Mouse (Mus musculus): Measurements from ENCODE around the gene Atp6v1g3.

Atp6v1g3 gene

GRCm38 (mm10) chr1:138289455-138290425, 16.2 kb downstream of the Atp6v1g3 start:
- no peak for DNase-seq (ENCODE audit: low spot score)

- DNase-seq (ENCODE audit: low spot score), result no peak
Measured at GRCm38 (mm10) chr1:138291463-138291862, 17.9 kb downstream of the Atp6v1g3 start.

GRCm38 (mm10) chr1:138294487-138294886, 20.9 kb downstream of the Atp6v1g3 start:
- DNase-seq (ENCODE audit: low spot score), result no peak

- DNase-seq (ENCODE audit: low spot score), result no peak
Measured at GRCm38 (mm10) chr1:138298156-138298555, 24.6 kb downstream of the Atp6v1g3 start.

GRCm38 (mm10) chr1:138299576-138299975, 26.0 kb downstream of the Atp6v1g3 start:
- no peak for DNase-seq (ENCODE audit: low spot score)

DNA sequence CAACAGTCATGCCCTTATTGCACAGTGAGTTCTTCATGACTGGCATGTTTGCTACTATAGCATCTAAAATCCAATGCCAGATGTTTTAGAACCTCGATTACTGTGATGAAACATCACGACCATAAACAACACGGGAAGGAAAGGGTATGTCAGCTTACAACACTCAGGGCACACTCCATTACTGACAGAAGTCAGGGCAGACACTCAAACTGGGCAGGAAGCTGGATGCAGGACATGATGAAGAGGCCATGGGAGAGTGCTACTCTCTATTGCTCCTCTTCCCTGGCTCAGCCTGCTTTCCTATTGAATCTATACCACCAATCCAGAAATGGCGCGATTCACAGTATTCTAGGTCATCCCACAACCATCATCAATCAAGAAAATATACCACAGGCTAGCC, 28.4 kb downstream of the Atp6v1g3 start:
- no peak for DNase-seq (ENCODE audit: low spot score)

GRCm38 (mm10) chr1:138302756-138303155, 29.2 kb downstream of the Atp6v1g3 start:
- DNase-seq (ENCODE audit: low spot score), result no peak

DNA sequence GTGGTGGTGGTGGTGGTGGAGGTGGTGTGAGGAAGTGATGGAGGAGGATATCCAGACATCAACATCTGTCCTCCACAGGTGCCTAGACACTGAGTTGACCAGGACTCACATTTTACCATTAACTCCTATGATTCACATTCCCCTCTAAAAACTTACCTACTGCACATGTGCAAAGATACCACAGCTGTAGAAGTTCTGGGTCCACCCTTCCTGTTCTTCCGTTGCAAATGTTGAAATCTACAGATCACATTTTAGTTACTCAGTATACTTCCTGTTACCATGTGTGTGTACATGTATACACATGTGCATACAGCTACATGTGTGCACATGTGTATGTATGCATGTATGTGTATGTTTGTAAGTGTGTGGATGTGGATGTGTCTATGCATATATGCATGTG, 29.8 kb downstream of the Atp6v1g3 start:
- no peak for DNase-seq (ENCODE audit: low spot score)

DNA sequence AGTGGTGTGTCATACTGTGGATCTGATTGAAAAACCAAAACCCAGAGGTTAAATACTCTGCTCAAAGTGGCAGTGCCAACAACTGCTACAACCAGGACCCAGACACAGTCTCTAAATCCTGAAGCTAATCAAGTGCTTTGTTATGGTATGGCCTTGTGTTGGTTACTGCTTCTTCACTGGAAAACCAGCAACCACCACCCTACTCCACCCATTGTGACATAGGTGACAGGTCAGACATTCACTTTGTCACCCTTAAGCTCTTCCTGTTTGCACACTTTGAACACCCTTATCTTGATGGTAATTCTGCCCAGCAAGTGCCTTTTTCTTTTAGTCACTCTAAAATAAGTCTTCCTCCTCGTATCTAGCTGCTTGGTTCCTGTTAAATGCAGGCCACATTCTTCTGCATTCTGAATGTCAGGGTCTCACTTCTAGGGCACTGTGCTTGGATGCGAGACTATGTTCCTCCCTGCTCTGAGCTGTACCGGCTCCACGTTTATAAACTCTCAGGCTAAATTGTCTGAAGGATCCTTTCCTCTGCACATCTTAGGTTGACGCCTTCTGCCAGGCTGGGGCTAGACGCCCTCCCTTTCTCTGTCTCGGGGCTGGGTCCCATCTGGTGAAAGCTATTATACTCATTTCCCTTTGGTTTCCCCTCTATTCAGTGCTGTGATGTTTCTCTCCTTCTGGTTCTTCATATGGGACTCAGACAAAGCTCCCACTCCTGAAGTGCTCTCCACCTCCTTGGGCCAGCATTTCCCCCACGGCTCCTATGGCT, 30.8 kb downstream of the Atp6v1g3 start:
- DNase-seq (ENCODE audit: low spot score), result no peak

DNA sequence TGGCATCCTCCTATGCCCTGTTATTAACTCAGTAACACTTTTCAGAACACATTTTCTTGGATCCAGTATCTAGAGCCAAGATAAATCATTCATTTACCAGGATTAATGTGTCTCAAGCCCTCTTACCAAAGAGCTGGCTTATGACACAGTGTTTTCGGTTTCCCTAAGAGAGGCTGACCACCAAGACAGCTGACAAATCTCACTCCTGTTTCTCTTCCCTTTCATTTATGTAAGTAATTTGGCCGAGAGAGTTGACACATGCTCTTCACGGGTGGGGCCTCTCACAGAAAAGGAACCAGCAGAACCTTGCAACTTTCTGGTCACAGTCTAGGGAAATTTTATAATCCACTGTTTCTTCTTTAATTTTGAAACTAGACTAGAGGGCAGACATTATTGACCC, 49.1 kb downstream of the Atp6v1g3 start:
- DNase-seq (ENCODE audit: low spot score), result no peak

DNA sequence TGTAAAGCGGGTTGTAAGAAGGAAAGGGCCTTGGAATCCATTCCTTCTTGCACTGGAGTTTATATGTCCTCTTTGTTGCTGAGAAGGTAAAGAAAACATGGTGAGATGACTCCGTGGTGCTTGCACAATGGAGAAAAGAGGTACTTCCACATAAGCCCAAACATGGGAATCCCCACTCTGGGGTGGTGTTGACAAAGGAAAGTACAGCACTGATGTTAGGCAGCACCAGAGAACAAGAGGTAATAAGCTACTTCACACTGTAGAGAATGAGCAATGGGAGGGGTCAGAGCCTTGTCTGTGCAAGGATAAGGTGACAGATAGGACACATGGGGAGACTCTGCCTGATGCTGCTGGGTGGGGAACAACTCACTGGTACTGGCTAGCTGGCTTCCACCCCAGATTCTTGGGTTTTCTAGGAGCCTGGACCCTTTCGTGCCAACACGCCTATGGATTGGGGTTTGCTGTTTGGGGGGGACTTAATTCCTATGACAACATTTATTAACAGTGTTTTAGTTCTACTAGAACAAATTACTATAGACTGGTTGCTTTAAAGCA, 49.6 kb downstream of the Atp6v1g3 start:
- no peak for DNase-seq (ENCODE audit: low spot score)

DNA sequence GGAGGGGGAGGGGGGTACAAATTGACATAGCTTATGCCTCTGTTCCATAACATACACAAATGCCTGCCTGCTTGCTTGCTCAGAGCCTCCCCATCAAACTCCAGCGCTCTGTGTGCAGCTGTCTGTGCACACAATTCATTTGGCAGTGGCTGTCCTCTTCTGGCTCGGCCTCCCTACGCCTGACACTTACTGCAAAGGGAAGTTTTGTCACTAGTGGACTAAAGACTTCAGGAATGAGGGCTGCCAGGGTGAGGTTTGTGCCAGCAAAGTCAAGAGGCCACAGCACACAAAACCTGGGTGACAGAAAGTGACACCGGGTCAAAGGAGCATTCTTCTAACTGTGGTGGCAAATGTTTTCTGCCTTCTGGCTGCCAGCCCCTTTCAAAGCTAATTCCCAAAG, 52.6 kb downstream of the Atp6v1g3 start:
- no peak for DNase-seq (ENCODE audit: low spot score)

- DNase-seq (ENCODE audit: low spot score), result no peak
Measured at GRCm38 (mm10) chr1:138326566-138326965, 53.0 kb downstream of the Atp6v1g3 start.

GRCm38 (mm10) chr1:138327466-138328245, 54.1 kb downstream of the Atp6v1g3 start:
- no peak for DNase-seq (ENCODE audit: low spot score)

DNA sequence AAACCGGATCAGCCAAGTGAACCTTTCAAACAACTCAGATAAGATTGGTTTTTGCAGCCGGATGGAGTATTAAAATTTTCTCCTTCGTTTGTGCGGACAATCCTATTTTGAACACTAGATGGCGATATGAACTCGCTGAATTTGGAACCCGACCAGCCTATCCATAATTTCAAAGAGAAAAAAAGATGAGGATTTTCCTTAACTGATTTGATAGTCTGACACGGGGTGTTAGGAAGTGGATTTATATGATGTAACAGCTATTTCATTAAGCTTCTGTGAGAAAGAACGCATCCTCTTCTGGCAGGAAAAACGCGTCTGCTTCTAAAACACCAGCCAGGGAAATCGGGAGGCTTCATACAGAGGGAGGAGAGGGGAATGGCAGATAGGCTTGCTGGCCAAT, 54.8 kb downstream of the Atp6v1g3 start:
- peak; percentile 83 for DNase-seq (ENCODE audit: low spot score)

DNA sequence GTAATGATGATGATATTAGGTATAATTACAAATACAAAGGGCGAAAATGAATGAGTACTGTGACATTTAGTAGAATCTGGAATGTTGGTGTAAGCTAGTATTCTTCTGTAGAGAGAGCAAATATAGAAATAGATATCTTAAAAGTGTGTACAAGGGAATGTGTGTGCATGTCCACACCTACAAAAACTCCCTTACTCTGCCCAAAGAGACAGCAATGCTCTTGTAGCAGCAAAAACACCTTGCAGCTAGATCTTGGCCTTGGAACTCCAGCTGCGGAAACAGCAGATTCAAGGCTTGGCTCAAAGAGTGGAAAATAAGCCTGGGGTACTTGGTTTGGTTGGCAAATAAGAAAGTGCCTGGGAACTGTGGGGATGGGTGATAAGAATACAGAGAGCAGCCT, 57.0 kb downstream of the Atp6v1g3 start:
- DNase-seq (ENCODE audit: low spot score), result no peak

DNA sequence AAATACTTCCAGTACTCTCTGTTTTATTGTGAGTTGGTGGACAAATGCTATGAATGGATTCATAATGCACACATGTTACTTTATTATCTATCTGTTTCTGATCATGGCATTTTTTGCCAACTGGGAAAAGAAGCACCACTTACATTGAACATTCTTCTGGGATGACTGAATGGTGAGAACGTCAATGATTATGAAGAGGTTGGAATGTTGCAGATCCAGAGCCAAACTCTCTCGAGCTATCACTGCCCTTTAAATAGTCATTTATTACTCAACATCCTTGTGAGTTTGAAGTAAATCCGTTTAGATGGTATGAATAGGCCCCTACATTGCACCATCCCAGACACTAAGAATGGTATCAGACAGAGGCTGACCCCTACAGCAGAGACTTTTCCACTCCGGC, 58.1 kb downstream of the Atp6v1g3 start:
- DNase-seq (ENCODE audit: low spot score), result no peak

GRCm38 (mm10) chr1:138334701-138335100, 61.2 kb downstream of the Atp6v1g3 start:
- DNase-seq (ENCODE audit: low spot score), result no peak

DNA sequence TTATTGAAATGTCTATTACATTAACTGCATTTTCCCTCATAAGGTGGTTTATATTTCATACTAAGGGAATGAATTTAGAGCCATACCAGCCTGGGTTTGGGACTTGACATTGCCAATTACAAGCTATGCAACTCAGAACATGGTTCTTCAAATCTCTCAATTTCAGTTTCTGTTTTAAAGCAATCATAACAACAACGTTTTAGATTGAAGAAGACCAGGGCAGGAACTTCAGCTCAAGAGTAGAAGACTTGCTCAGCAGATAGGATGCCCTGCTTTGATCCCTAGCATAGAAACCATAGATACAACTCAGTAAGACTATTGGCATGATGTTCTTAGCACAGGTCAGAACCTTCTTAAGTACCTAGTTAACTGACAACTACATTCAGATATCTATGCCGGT, 63.9 kb downstream of the Atp6v1g3 start:
- DNase-seq (ENCODE audit: low spot score), result no peak

Measured in retina, embryonic 14.5 days (tissue).